Mouse (Mus musculus): ENCODE measurements at regions not wholly inside any gene's neighbourhood (a gene's known extent, or its start where the extent isn't known, plus 50 kb on each side); places are given as distances from the start of the nearest gene placed in this dataset.

- TF ChIP-seq CTCF (IDR thresholded peaks at IDR 0.05; ENCODE audit: insufficient read depth, low read depth, low read length) (no peak), POLR2A (IDR thresholded peaks at IDR 0.05; ENCODE audit: insufficient read depth, low read depth, low read length) (no peak)
- Histone ChIP-seq H3K27ac (ENCODE audit: insufficient read depth, low read depth, low read length) (no peak overlapping the region), H3K4me3 (ENCODE audit: insufficient read depth, low read depth, low read length) (no peak overlapping the region), H3K4me1 (ENCODE audit: control insufficient read depth, insufficient read depth, low read length) (peaks cover 4% of the 10 kb centered on the region; the same call in 1 of the 2 replicates)
- 87% methylated on average over 5 of the region's 5 CpGs for WGBS
These were observed 216.5 kb upstream of the Cxcr4 start for GRCm38 (mm10) chr1:128808599-128808998.

DNA sequence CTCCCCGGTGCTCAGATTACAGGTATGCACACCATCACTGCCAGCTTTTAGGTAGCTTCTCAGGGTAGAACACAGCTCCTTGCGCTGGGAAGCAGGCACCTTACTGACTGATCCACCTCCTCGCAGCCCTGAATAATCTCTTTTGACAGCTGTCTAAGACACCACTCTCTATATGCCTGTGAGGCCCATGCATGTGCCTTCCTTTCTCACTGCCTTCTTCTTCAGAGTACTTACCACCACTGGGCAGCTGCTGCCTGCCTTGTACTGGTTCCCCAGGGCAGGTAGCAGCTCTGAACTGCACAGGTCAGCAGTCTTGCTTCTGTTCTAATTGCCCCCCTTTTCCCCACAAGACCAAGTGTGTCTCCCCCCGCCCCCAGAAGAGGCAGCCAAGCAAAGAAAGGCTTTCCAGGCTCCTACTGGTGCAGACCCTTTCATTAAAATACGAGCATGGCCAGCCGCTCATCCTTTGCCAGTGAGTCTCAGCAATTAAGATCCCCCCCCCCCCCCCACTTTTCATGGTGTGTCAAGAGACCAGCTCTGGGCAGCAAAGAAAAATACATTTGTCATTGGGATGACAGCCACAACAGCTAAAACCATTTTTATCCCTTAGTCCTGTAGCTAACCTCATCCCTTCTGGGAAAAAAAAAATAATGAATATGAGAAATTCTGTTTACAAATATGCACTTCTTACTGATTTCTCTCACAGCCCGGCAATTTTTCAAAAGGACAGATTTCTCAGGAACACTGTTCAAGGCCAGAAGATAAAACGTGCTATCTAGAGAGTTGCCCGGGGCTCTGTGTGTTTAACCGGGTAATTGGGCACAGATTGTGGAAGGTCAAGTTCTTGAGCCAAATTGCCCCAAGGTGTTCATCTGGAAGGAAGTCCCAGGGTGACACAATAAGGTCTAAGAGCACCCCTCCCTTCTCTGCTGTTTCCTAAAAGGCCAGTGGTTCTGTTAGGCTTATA is 213.9 kb upstream of the Cxcr4 start:
- 70% methylated on average over 10 of the region's 10 CpGs for WGBS
- no peak overlapping the region for H3K4me3 ChIP-seq (ENCODE audit: insufficient read depth, low read depth, low read length)
- TF ChIP-seq POLR2A (IDR thresholded peaks at IDR 0.05; ENCODE audit: insufficient read depth, low read depth, low read length) (no peak), CTCF (IDR thresholded peaks at IDR 0.05; ENCODE audit: insufficient read depth, low read depth, low read length) (no peak)
- H3K4me1 ChIP-seq (ENCODE audit: control insufficient read depth, insufficient read depth, low read length), result peaks cover 6% of the 10 kb centered on the region; the same call in 1 of the 2 replicates
- no peak overlapping the region for H3K27ac ChIP-seq (ENCODE audit: insufficient read depth, low read depth, low read length)

DNA sequence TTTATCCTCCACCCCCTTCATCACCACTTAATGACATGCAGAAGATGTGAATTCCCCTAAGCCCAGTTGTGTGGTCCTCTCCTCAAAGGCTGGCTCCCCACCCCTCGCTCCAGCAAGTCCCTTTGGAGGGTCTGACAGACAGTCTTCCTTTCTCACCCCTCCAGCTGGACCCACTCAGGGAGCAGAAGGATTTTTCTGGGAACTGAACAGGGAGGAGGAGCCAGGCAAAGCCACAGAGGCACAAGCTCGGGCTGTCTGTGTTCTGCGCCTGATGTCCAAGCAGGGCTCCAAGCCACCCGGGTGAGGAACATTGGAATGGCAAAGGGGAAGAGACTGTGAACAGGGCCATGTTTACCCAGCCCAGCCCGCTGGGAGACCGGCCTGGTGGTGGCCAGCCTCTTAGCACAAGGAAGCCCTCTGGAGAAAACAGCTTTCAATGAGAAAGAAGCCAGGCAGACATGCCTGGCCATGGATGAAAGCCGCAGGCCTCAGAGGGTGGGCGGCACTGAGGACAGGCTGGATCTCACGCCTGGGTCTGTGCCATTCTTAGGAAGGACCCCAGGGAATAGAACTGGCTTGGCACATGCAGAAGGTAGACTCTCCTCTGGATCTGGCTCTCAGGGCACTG is 211.5 kb upstream of the Cxcr4 start:
- 52% methylated on average over 9 of the region's 9 CpGs for WGBS
- H3K4me3 ChIP-seq (ENCODE audit: insufficient read depth, low read depth, low read length), result no peak overlapping the region
- TF ChIP-seq POLR2A (IDR thresholded peaks at IDR 0.05; ENCODE audit: insufficient read depth, low read depth, low read length) (no peak), CTCF (IDR thresholded peaks at IDR 0.05; ENCODE audit: insufficient read depth, low read depth, low read length) (no peak)
- H3K4me1 ChIP-seq (ENCODE audit: control insufficient read depth, insufficient read depth, low read length), result peaks cover 6% of the 10 kb centered on the region; the same call in 1 of the 2 replicates
- no peak overlapping the region for H3K27ac ChIP-seq (ENCODE audit: insufficient read depth, low read depth, low read length)

GRCm38 (mm10) chr1:128803058-128803432 is 211.0 kb upstream of the Cxcr4 start:
- no peak overlapping the region for H3K4me3 ChIP-seq (ENCODE audit: insufficient read depth, low read depth, low read length)
- TF ChIP-seq POLR2A (IDR thresholded peaks at IDR 0.05; ENCODE audit: insufficient read depth, low read depth, low read length) (no peak), CTCF (IDR thresholded peaks at IDR 0.05; ENCODE audit: insufficient read depth, low read depth, low read length) (no peak)
- H3K27ac ChIP-seq (ENCODE audit: insufficient read depth, low read depth, low read length), result no peak overlapping the region
- H3K4me1 ChIP-seq (ENCODE audit: control insufficient read depth, insufficient read depth, low read length), result peaks cover 6% of the 10 kb centered on the region; the same call in 1 of the 2 replicates

GRCm38 (mm10) chr1:128798721-128799120 is 206.6 kb upstream of the Cxcr4 start:
- no peak overlapping the region for H3K27ac ChIP-seq (ENCODE audit: insufficient read depth, low read depth, low read length)
- 75% methylated on average over 4 of the region's 4 CpGs for WGBS
- no peak overlapping the region for H3K4me3 ChIP-seq (ENCODE audit: insufficient read depth, low read depth, low read length)
- TF ChIP-seq POLR2A (IDR thresholded peaks at IDR 0.05; ENCODE audit: insufficient read depth, low read depth, low read length) (no peak), CTCF (IDR thresholded peaks at IDR 0.05; ENCODE audit: insufficient read depth, low read depth, low read length) (no peak)
- 0 out of 2 replicates have a peak, but pooled peaks cover 3% of the 10 kb centered on the region for H3K4me1 ChIP-seq (ENCODE audit: control insufficient read depth, insufficient read depth, low read length)

- Histone ChIP-seq H3K4me1 (ENCODE audit: control insufficient read depth, insufficient read depth, low read length) (no peaks in the 10 kb centered on the region), H3K4me3 (ENCODE audit: insufficient read depth, low read depth, low read length) (no peak overlapping the region), H3K27ac (ENCODE audit: insufficient read depth, low read depth, low read length) (no peak overlapping the region)
- no peak for TF ChIP-seq CTCF (IDR thresholded peaks at IDR 0.05; ENCODE audit: insufficient read depth, low read depth, low read length)
- TF ChIP-seq POLR2A (IDR thresholded peaks at IDR 0.05; ENCODE audit: insufficient read depth, low read depth, low read length), result no peak
- 81% methylated on average over 6 of the region's 6 CpGs for WGBS
These were observed 203.6 kb upstream of the Cxcr4 start for GRCm38 (mm10) chr1:128795654-128796053.

DNA sequence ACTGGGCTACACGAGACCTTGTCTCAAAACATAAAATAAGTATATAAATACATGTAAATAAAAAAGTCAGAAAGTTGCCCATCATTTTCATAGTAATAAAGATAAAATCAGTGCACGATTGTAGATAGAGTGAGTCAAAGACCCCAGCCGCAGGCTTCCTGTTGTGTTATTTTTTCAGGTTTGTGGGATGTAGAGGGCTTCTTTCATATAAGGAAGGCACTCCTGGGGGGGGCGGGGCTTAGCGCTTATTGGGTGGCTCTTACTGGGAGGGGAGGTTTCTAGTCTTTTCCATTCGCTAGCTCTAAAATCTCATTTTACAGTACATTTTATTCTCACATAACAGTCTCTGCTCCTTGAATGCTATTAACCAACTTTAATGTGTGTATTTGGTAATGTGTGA is 198.8 kb upstream of the Cxcr4 start:
- Histone ChIP-seq H3K4me1 (ENCODE audit: control insufficient read depth, insufficient read depth, low read length) (no peaks in the 10 kb centered on the region), H3K4me3 (ENCODE audit: insufficient read depth, low read depth, low read length) (no peak overlapping the region), H3K27ac (ENCODE audit: insufficient read depth, low read depth, low read length) (no peak overlapping the region)
- TF ChIP-seq CTCF (IDR thresholded peaks at IDR 0.05; ENCODE audit: insufficient read depth, low read depth, low read length) (no peak), POLR2A (IDR thresholded peaks at IDR 0.05; ENCODE audit: insufficient read depth, low read depth, low read length) (no peak)
- 96% methylated on average over 6 of the region's 6 CpGs for WGBS

GRCm38 (mm10) chr1:128789567-128790335 is 197.7 kb upstream of the Cxcr4 start:
- no peak for TF ChIP-seq POLR2A (IDR thresholded peaks at IDR 0.05; ENCODE audit: insufficient read depth, low read depth, low read length)
- TF ChIP-seq CTCF (IDR thresholded peaks at IDR 0.05; ENCODE audit: insufficient read depth, low read depth, low read length), result no peak
- WGBS, result 59% methylated on average over 3 of the region's 3 CpGs
- Histone ChIP-seq H3K4me3 (ENCODE audit: insufficient read depth, low read depth, low read length) (no peak overlapping the region), H3K4me1 (ENCODE audit: control insufficient read depth, insufficient read depth, low read length) (no peaks in the 10 kb centered on the region), H3K27ac (ENCODE audit: insufficient read depth, low read depth, low read length) (no peak overlapping the region)
